Mouse (Mus musculus) bone marrow macrophage, adult 2 months (primary cell): ENCODE data around the gene Ttc7b.

Source experiments
- CTCF ChIP-seq: IDR thresholded peaks from 2 replicates; pipeline ENCODE4 v1.5.1; 2012; ENCODE audit warnings: low read depth, mild to moderate bottlenecking, low read length, moderate library complexity
- POLR2A ChIP-seq: IDR thresholded peaks from 2 replicates; pipeline ENCODE4 v1.6.1; 2012; ENCODE audit warnings: mild to moderate bottlenecking, low read depth, low read length, borderline replicate concordance

GRCm38 (mm10) chr12:100514611-100515010, 6.0 kb downstream of the Ttc7b start:
- TF ChIP-seq CTCF, result no peak
- no peak for TF ChIP-seq POLR2A
